Mouse (Mus musculus): ENCODE measurements at regions not wholly inside any gene's neighbourhood (a gene's known extent, or its start where the extent isn't known, plus 50 kb on each side); places are given as distances from the start of the nearest gene placed in this dataset.

GRCm38 (mm10) chr11:45787408-45787807 is 64.4 kb upstream of the Clint1 start:
- no peaks in the 10 kb centered on the region for H3K36me3 ChIP-seq (replicated peaks)
- 95% methylated on average over 5 of the region's 5 CpGs for WGBS
- peaks cover 25% of the 10 kb centered on the region for H3K4me1 ChIP-seq
- H3K27me3 ChIP-seq (ENCODE audit: poor library complexity, severe bottlenecking): no peaks in the 10 kb centered on the region
- H3K27ac ChIP-seq: no peak overlapping the region
- H3K4me3 ChIP-seq: no peak overlapping the region
- DNase-seq (ENCODE audit: extremely low spot score, low spot score): no peak
- peaks cover 7% of the 10 kb centered on the region; the same call in 1 of the 2 replicates for H3K9me3 ChIP-seq

- DNase-seq (ENCODE audit: extremely low spot score, low spot score): no peak
- no peak overlapping the region for H3K27ac ChIP-seq
- H3K9me3 ChIP-seq: peaks cover 7% of the 10 kb centered on the region; the same call in 1 of the 2 replicates
- no peaks in the 10 kb centered on the region for H3K27me3 ChIP-seq (ENCODE audit: poor library complexity, severe bottlenecking)
- peaks cover 23% of the 10 kb centered on the region for H3K4me1 ChIP-seq
- H3K4me3 ChIP-seq: no peak overlapping the region
- H3K36me3 ChIP-seq (replicated peaks): no peaks in the 10 kb centered on the region
- WGBS: 90% methylated on average over 3 of the region's 3 CpGs
Observed at GRCm38 (mm10) chr11:45789886-45790285, 62.0 kb upstream of the Clint1 start.

- Histone ChIP-seq H3K27ac (no peak overlapping the region), H3K27me3 (ENCODE audit: poor library complexity, severe bottlenecking) (no peaks in the 10 kb centered on the region), H3K36me3 (replicated peaks) (no peaks in the 10 kb centered on the region), H3K4me1 (peaks cover 21% of the 10 kb centered on the region), H3K9me3 (peaks cover 7% of the 10 kb centered on the region; the same call in 1 of the 2 replicates), H3K4me3 (no peak overlapping the region)
- 53% methylated on average over 8 of the region's 8 CpGs for WGBS
- DNase-seq (ENCODE audit: extremely low spot score, low spot score): peak; percentile 16
Observed at GRCm38 (mm10) chr11:45790504-45790903, 61.3 kb upstream of the Clint1 start.

- 87% methylated on average over 2 of the region's 2 CpGs for WGBS
- peaks cover 7% of the 10 kb centered on the region; the same call in 1 of the 2 replicates for H3K9me3 ChIP-seq
Observed at GRCm38 (mm10) chr11:45791696-45792095, 60.2 kb upstream of the Clint1 start.

GRCm38 (mm10) chr11:45794361-45794981 is 57.4 kb upstream of the Clint1 start:
- Histone ChIP-seq H3K27me3 (ENCODE audit: poor library complexity, severe bottlenecking) (peaks cover 4% of the 10 kb centered on the region), H3K27ac (no peak overlapping the region), H3K4me3 (no peak overlapping the region), H3K4me1 (peaks cover 31% of the 10 kb centered on the region), H3K9me3 (no peaks in the 10 kb centered on the region), H3K36me3 (replicated peaks) (no peaks in the 10 kb centered on the region)
- no peak for DNase-seq (ENCODE audit: extremely low spot score, low spot score)
- 76% methylated on average over 5 of the region's 5 CpGs for WGBS

More at GRCm38 (mm10) chr11:45791696-45792095, 60.2 kb upstream of the Clint1 start:
- Histone ChIP-seq H3K4me1 (peaks cover 19% of the 10 kb centered on the region), H3K4me3 (no peak overlapping the region), H3K27ac (no peak overlapping the region), H3K27me3 (ENCODE audit: poor library complexity, severe bottlenecking) (no peaks in the 10 kb centered on the region), H3K36me3 (replicated peaks) (no peaks in the 10 kb centered on the region)
- DNase-seq (ENCODE audit: extremely low spot score, low spot score): no peak

GRCm38 (mm10) chr11:45795322-45795721 is 56.5 kb upstream of the Clint1 start:
- DNase-seq (ENCODE audit: extremely low spot score, low spot score): no peak
- no peaks in the 10 kb centered on the region for H3K9me3 ChIP-seq

GRCm38 (mm10) chr11:45795731-45796130 is 56.1 kb upstream of the Clint1 start:
- Histone ChIP-seq H3K4me1 (peaks cover 27% of the 10 kb centered on the region), H3K36me3 (replicated peaks) (no peaks in the 10 kb centered on the region), H3K9me3 (no peaks in the 10 kb centered on the region), H3K27me3 (ENCODE audit: poor library complexity, severe bottlenecking) (peaks cover 7% of the 10 kb centered on the region), H3K27ac (no peak overlapping the region), H3K4me3 (no peak overlapping the region)
- DNase-seq (ENCODE audit: extremely low spot score, low spot score): peak; percentile 67
- 9% methylated on average over 3 of the region's 3 CpGs for whole genome bisulfite sequencing

More at GRCm38 (mm10) chr11:45795322-45795721, 56.5 kb upstream of the Clint1 start:
- H3K36me3 ChIP-seq (replicated peaks): no peaks in the 10 kb centered on the region
- peaks cover 31% of the 10 kb centered on the region for H3K4me1 ChIP-seq
- H3K4me3 ChIP-seq: no peak overlapping the region
- H3K27me3 ChIP-seq (ENCODE audit: poor library complexity, severe bottlenecking): peaks cover 4% of the 10 kb centered on the region
- no peak overlapping the region for H3K27ac ChIP-seq
- 42% methylated on average over 6 of the region's 6 CpGs for WGBS

GRCm38 (mm10) chr11:45799732-45800386 is 52.0 kb upstream of the Clint1 start:
- peaks cover 10% of the 10 kb centered on the region for H3K27me3 ChIP-seq (ENCODE audit: poor library complexity, severe bottlenecking)
- no peak overlapping the region for H3K27ac ChIP-seq
- 31% methylated on average over 9 of the region's 9 CpGs for WGBS
- no peak for DNase-seq (ENCODE audit: extremely low spot score, low spot score)
- no peaks in the 10 kb centered on the region for H3K36me3 ChIP-seq (replicated peaks)
- peak overlapping the region; percentile 12; the same call in 1 of the 2 replicates for H3K4me3 ChIP-seq
- H3K4me1 ChIP-seq: peaks cover 27% of the 10 kb centered on the region
- no peaks in the 10 kb centered on the region for H3K9me3 ChIP-seq

Measured in forebrain, embryonic 10.5 days (tissue).